Mouse (Mus musculus) lung, postnatal 4 days (tissue): ENCODE data around the gene Arsb.
A peak's percentile ranks its signal among the peaks of the same experiment; 100 is the strongest.

Experiments
- DNase-seq, 2 experiments: peaks; one replicate each; pipeline ENCODE4 v3.0.0; 2021

The Arsb gene

GRCm38 (mm10) chr13:93989736-93990611 lies 218.5 kb downstream of the Arsb start:
- peak in 1 of 2 experiments; percentile 42 for DNase-seq

GRCm38 (mm10) chr13:93990841-93991240 lies 219.4 kb downstream of the Arsb start:
- DNase-seq: no peak

GRCm38 (mm10) chr13:93992342-93992882 lies 221.0 kb downstream of the Arsb start:
- no peak for DNase-seq
